Mouse (Mus musculus) intestine, embryonic 14.5 days (tissue): ENCODE data around the gene Btbd9. TPM values are rescaled to one million over a fixed set of nuclear protein-coding genes. Genes with fewer than 3 reads are reported as not detected.

ENCODE experiments used
- ATAC-seq: fragments of 200-750 bp; cut with Nextera tagmentation; replicated peaks from 2 replicates; pipeline ENCODE4 v1.8.0; 2017; ENCODE audit warnings: low read depth, moderate number of reproducible peaks, moderate TSS enrichment, moderate library complexity; ENCODE audit not compliant: low FRiP score, low TSS enrichment
- DNase-seq: peaks from one replicate; pipeline ENCODE4 v3.0.0-alpha.2; 2018; ENCODE audit warnings: low spot score
- H3K27ac ChIP-seq: fragments of 300-500 bp; sonication (generic); 2 replicates; pipeline ENCODE4 v1.5.1; 2014; ENCODE audit warnings: low read depth, mild to moderate bottlenecking, control low read depth
- H3K27me3 ChIP-seq: fragments of 300-500 bp; sonication (generic); replicated peaks from 2 replicates; pipeline ENCODE4 v1.6.1; 2014; ENCODE audit warnings: low read length, control low read depth; ENCODE audit not compliant: control insufficient read depth, insufficient read depth
- H3K36me3 ChIP-seq: fragments of 300-500 bp; sonication (generic); 2 replicates; pipeline ENCODE4 v1.6.1; 2014; ENCODE audit warnings: low read length, control low read depth; ENCODE audit not compliant: control insufficient read depth, insufficient read depth
- H3K4me1 ChIP-seq: fragments of 300-500 bp; sonication (generic); replicated peaks from 2 replicates; pipeline ENCODE4 v1.6.1; 2014; ENCODE audit warnings: low read length, control low read depth, mixed read lengths; ENCODE audit not compliant: control insufficient read depth, insufficient read depth
- H3K4me2 ChIP-seq: fragments of 300-500 bp; sonication (generic); 2 replicates; pipeline ENCODE4 v1.6.1; 2014; ENCODE audit warnings: low read length
- H3K4me3 ChIP-seq: fragments of 300-500 bp; sonication (generic); 2 replicates; pipeline ENCODE4 v1.5.1; 2014; ENCODE audit warnings: low read depth, low read length, control low read depth, mixed read lengths
- H3K9ac ChIP-seq: fragments of 300-500 bp; sonication (generic); 2 replicates; pipeline ENCODE4 v1.6.1; 2014; ENCODE audit warnings: mild to moderate bottlenecking, low read length
- H3K9me3 ChIP-seq: fragments of 300-500 bp; sonication (generic); 2 replicates; pipeline ENCODE4 v1.6.1; 2016; ENCODE audit warnings: low read length, control low read depth; ENCODE audit not compliant: control insufficient read depth
- WGBS: fragments of 180-500 bp; shearing (Covaris S2); extraction: QIAGEN DNeasy Blood & Tissue Kit; methylation state at CpG from one replicate; pipeline ENCODE4 v1.1.7; 2014; 5-methylcytosine and 5-hydroxymethylcytosine counted together
- polyA plus RNA-seq: library from polyadenylated mRNA; unstranded; fragments of >200 nt; fragmentation: Nextera tagmentation; extraction: Ambion mirVana; gene quantifications from 2 replicates; pipeline ENCODE4 v1.2.1, GENCODE M21; 2014

The Btbd9 gene
- polyA plus RNA-seq, 1 experiment from 2014 or later = 53.7 TPM

DNA sequence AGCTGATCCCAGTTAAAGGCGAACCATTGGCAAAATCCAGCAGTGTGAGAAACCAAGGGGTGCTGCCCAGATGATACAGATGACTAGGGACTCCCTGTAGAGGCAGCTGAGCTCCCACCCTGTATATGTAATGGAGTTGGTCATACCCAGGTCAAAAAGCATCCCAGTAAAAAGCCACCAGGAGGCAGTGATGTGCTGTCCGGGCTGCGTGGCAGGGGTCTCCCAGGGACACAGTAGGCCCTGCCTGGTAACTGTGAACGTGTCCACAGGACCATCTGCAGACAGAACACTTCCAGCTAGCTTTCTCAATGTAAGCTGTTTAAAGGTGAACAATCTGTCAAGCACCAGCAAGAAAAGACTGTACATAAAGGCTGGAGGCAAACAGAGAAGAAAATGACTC, 343.6 kb downstream of the Btbd9 start:
- Histone ChIP-seq H3K9ac (no peak overlapping the region), H3K4me1 (peaks cover 12% of the 10 kb centered on the region; the same call in 1 of the 2 replicates), H3K27me3 (no peaks in the 10 kb centered on the region), H3K4me3 (no peak overlapping the region), H3K9me3 (no peaks in the 10 kb centered on the region), H3K4me2 (no peak overlapping the region), H3K27ac (no peak overlapping the region), H3K36me3 (no peaks in the 10 kb centered on the region)
- ATAC-seq (no peak), DNase-seq (no peak)
- 59% methylated on average over 4 of the region's 4 CpGs for WGBS

DNA sequence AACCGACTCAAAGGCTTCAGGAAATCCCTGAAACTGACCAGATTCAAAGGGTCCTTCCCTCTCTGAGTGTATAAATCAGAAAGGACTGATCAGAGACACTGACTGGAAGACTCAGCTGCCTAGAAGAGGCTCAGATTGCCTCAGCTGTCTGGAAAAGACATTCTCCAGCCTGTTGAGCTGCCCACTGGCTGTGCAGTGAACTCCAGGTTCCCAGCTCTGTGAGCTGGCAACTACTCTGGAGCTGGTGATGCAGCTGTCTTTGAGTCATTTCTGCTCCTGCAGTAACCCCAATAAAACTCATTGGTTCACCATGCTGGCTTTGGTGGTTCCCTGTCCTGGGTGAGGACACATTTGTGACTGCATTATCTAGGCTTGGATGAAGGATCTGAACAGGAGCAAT, 344.8 kb downstream of the Btbd9 start:
- Histone ChIP-seq H3K4me3 (no peak overlapping the region), H3K9ac (no peak overlapping the region), H3K9me3 (no peaks in the 10 kb centered on the region), H3K4me1 (peaks cover 12% of the 10 kb centered on the region; the same call in 1 of the 2 replicates), H3K4me2 (no peak overlapping the region), H3K36me3 (no peaks in the 10 kb centered on the region), H3K27me3 (no peaks in the 10 kb centered on the region), H3K27ac (no peak overlapping the region)
- DNase-seq (no peak), ATAC-seq (no peak)
- WGBS = 80% methylated on average over 1 of the region's 1 CpGs

DNA sequence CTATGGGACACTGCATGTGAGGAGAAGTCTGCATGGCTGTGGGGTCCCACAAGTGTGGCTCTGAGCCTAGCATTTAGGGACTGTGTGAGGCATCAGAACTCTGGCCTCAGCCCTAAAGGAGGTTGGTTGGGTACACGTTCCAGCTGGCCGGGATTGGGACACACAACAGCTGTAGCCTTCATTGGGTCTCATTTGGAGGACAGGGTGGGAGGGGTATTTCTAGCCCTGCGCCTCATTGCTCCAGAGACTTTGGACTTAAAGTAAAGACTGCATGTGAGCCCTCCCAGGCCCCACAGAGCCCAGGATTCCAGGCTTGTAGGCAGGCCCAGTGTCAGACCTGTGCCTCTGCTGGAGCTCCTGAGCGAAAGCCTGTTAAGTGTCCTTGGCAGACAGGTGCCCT, 345.9 kb downstream of the Btbd9 start:
- no peaks in the 10 kb centered on the region for H3K9me3 ChIP-seq
- ATAC-seq = no peak
- H3K27me3 ChIP-seq = no peaks in the 10 kb centered on the region
- no peak overlapping the region for H3K9ac ChIP-seq
- no peak overlapping the region; the same call in 1 of the 2 replicates for H3K27ac ChIP-seq
- peaks cover 22% of the 10 kb centered on the region for H3K4me1 ChIP-seq
- no peak for DNase-seq
- no peak overlapping the region for H3K4me2 ChIP-seq
- 68% methylated on average over 4 of the region's 4 CpGs for WGBS
- H3K36me3 ChIP-seq = no peaks in the 10 kb centered on the region
- H3K4me3 ChIP-seq = no peak overlapping the region

DNA sequence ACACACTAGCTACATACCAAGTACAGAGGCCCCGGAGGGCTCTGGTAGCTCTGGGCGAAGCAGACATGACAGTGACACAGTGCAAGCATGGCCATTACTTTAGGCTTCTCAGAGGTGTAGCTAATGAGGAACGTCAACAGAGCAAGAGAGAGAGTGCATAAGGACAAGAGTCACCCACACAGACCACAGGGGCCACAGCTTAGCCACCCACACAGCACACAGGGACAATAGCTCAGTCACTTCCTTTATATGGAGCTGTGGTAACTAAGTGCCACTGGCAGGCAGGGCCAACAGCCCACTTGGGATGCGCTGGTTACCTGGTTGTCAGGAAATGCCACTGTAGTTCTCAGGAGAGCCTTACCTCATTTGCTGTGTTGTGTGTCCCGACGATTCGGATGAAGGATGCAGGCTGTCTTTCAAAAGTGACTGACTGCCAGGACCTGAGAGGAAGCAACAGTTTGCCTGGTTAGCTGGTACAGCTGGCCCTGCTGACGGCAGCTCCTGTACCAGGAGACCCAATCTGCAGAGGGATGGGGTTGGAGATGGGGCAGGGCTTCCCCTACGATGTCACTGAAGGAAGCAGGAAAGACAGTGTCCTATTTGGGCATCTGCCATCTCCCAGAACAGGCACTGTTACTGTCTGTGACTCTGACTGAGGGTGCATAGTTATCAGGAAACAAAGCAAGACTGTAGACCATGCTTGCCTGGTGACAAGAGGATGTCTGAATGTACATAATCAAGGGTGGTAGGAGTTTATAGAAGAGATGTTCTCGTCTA, 347.7 kb downstream of the Btbd9 start:
- Histone ChIP-seq H3K27ac (no peak overlapping the region), H3K4me2 (no peak overlapping the region), H3K27me3 (no peaks in the 10 kb centered on the region), H3K4me1 (peaks cover 26% of the 10 kb centered on the region), H3K4me3 (no peak overlapping the region), H3K9ac (no peak overlapping the region), H3K9me3 (no peaks in the 10 kb centered on the region), H3K36me3 (no peaks in the 10 kb centered on the region)
- WGBS = 85% methylated on average over 10 of the region's 10 CpGs
- ATAC-seq (no peak), DNase-seq (no peak)

DNA sequence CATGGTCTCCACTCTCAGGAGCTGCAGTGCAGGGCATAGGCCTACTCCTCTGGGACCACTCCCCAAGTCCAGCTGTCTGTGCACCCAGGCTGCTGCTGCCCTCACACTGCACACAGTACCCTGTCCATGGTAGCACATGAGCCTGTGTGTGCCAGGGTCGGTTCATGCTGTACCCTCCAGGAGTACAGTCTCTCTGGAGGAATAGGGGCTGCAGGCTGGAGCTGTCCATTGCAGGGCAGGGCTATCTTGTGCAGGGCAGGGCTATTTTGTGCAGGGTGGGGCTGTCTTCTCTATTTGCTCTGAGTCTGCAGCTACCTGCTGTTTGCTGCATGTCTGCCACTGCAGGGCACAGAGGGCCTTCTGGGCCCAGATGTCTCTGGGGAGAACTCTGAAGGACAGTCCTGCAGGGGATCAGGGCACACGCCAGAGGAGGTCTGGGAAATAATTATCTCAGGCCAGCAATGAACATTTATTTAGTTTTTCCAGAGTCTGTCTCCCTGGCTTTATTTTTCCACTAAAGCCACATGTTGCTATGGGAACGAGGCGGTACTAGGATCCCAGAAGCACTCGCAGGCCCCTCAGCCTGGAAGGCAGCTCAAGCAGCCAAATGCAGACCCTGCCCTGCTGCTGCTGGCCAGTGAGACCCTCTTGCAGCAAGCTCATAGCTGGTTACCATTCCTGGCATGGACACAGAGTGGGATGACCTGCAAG, 351.1 kb downstream of the Btbd9 start:
- H3K36me3 ChIP-seq = no peaks in the 10 kb centered on the region
- no peak overlapping the region for H3K4me3 ChIP-seq
- no peaks in the 10 kb centered on the region for H3K9me3 ChIP-seq
- no peaks in the 10 kb centered on the region for H3K27me3 ChIP-seq
- H3K9ac ChIP-seq = no peak overlapping the region
- no peak for DNase-seq
- WGBS = 22% methylated on average over 5 of the region's 5 CpGs
- ATAC-seq = peak; percentile 49; the same call in 1 of the 2 replicates
- no peak overlapping the region for H3K27ac ChIP-seq
- no peak overlapping the region for H3K4me2 ChIP-seq
- H3K4me1 ChIP-seq = peaks cover 22% of the 10 kb centered on the region

DNA sequence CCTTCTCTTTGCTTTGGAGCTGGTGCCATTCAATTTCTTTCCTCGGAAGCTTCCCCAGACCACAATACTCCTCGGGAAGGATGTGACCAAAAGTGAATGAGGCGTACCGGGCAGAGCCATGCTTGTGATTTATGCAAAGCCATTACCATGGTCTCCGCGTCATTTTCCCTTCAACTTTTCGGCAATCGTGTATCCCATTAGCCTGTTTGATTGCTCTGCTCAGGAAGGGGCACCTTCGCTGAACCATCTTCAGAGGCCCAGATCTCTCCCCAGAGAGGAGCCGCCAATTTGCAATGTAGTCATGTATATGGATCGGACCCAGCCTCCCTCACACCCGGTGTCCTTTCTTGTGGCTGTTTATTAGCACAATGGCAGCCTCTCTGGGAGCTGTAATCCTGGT, 353.5 kb downstream of the Btbd9 start:
- no peak for ATAC-seq
- no peak overlapping the region for H3K9ac ChIP-seq
- no peak overlapping the region for H3K27ac ChIP-seq
- DNase-seq = no peak
- WGBS = 80% methylated on average over 12 of the region's 12 CpGs
- no peaks in the 10 kb centered on the region for H3K27me3 ChIP-seq
- H3K36me3 ChIP-seq = no peaks in the 10 kb centered on the region
- H3K4me3 ChIP-seq = no peak overlapping the region
- no peak overlapping the region for H3K4me2 ChIP-seq
- peaks cover 15% of the 10 kb centered on the region for H3K4me1 ChIP-seq
- no peaks in the 10 kb centered on the region for H3K9me3 ChIP-seq

DNA sequence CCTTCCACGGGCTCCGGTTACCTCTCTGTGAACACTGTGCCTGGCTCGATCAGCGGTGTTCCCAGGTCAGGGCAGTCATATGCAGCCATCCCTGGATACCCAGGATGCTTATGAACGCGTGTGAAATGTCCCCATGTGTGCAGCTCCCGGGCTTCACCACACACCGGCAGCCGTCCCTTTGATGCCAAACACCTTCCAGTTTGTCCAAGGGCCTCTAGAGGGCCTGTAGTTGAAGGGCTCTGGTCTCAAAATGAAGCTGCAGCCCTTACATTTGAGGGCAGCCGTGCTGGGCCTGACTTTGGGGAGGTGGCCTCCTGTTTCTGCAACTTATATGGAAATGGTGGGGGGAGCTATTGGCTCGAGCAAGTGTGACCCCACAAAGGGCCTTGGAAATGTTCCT, 353.9 kb downstream of the Btbd9 start:
- WGBS = 77% methylated on average over 11 of the region's 11 CpGs
- Histone ChIP-seq H3K36me3 (no peaks in the 10 kb centered on the region), H3K9ac (no peak overlapping the region), H3K9me3 (no peaks in the 10 kb centered on the region), H3K4me3 (no peak overlapping the region), H3K4me2 (no peak overlapping the region), H3K27ac (no peak overlapping the region), H3K27me3 (no peaks in the 10 kb centered on the region), H3K4me1 (peaks cover 15% of the 10 kb centered on the region)
- no peak for ATAC-seq
- no peak for DNase-seq

DNA sequence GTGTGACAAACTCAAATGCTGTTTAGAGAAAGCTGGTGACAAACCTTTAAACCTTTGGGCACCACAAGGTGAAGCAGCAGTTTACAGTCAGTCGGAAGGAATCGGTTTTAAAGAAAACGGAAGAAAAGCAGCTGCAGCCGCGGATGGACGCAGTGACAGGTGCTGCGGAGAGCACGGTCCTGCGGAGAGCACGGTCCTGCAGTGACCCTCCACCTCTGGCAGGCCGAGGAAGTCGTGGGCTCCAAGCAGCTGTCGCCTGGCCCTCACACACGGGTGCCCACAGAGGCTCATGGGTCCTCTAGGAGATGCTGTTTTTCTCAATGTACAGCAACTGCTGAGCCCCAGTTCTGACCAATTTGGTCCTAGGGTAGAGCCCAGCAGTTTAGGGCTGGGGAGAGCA, 354.6 kb downstream of the Btbd9 start:
- peaks cover 15% of the 10 kb centered on the region for H3K4me1 ChIP-seq

More for the DNA sequence above, 354.6 kb downstream of the Btbd9 start:
- no peaks in the 10 kb centered on the region for H3K9me3 ChIP-seq
- no peak overlapping the region for H3K9ac ChIP-seq
- 73% methylated on average over 14 of the region's 14 CpGs for WGBS
- no peak overlapping the region for H3K27ac ChIP-seq
- no peak overlapping the region for H3K4me3 ChIP-seq
- H3K27me3 ChIP-seq = no peaks in the 10 kb centered on the region
- no peak overlapping the region for H3K4me2 ChIP-seq
- ATAC-seq = no peak
- no peaks in the 10 kb centered on the region for H3K36me3 ChIP-seq
- DNase-seq = no peak
